Mouse (Mus musculus): Measurements from ENCODE around the gene Unc5c.

DNA sequence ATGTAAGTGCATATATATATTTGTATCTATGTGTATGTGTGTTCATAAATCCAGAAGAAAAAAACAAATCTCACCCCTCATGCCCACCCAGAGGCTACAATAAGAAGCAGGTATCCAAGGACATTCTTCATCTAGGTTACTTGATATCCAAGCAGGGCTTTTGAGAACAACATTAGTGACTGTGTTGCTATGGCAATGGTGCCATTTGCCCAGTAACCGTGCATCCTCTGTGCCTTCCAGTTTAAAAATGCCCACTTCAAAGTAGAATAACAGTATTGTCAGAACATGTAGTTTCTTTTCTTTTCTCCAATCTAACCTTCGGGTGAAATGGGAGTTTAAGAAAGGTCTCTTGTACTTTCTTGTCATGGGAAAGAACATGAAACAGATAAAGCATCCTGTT is 224.1 kb downstream of the Unc5c start:
- TF ChIP-seq MXI1 (IDR thresholded peaks at IDR 0.05; ENCODE audit: low read depth, low read length): no peak
- TF ChIP-seq CTCF (IDR thresholded peaks at IDR 0.05 in 2 of 3, conservative IDR thresholded peaks at IDR 0.05 in 1 of 3; ENCODE audit: control insufficient read depth in 1 of 3, insufficient read depth in 1 of 3, low read depth in 2 of 3, low read length in 3 of 3, poor library complexity in 1 of 3, severe bottlenecking in 1 of 3): no peak
- TF ChIP-seq ZC3H11A (IDR thresholded peaks at IDR 0.05; ENCODE audit: low read depth, low read length): no peak
